Mouse (Mus musculus) ES-CJ7 (cell line): ENCODE measurements at regions not wholly inside any gene's neighbourhood (a gene's known extent, or its start where the extent isn't known, plus 50 kb on each side); places are given as distances from the start of the nearest gene placed in this dataset.

Source experiments
- DNase-seq: peaks from one replicate; pipeline ENCODE4 v3.0.0; 2011; ENCODE audit warnings: low read depth, low spot score

DNA sequence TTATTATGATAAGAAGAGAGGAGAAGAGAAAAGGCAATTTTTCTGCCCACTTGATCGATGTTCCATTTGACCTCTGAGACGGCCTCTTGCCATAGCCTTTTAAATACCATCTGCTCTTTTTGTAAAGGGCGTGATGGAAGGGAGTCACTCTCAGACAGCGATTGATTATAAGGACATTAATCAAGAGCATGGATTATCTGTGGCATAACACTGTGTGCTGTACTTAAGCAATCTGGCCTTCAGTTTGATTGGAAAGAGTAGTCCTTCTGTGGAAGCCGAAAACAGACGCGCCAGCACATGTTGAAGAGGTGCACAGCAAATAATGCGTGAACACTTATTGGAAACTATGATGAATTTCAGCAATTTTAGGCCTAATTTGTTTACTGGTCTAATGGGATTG, 685.4 kb upstream of the Robo1 start:
- DNase-seq: no peak

DNA sequence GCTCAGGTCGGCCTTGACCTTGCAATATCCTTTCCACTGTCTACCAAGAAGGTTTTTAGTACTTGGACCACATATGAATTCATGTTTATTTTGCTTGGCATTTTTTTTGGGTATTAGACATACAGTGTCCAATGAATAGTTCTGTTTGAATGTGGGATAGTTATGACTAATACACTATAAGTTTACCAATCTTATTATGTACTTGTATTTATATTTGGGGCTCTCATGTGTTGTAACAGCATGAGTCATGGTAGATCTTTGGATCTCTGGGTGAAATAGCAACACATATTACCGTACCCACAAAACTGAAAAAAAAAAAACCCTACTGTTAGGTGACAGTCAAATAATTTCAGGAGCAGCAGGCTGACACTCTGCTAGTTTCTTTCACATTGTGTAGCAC, 667.7 kb upstream of the Robo1 start:
- DNase-seq: no peak

DNA sequence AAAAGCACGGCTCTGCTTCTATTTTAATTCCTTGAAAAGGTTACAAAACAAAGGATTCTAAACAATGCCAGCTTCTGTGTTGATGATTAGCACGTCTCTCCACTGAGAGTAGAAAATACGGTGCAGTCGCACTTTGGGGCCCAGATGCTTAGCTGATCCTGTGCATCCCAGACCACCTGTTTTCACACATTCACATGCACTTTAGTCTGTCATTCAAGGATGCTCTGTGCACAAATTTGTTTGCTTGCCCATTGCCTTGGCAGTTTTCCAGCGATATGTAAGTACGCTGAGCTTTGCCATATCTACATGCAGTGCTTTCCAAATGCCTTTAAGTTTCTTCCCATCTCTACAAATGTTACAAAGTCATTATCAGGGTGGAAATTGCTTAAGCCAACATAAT, 664.9 kb upstream of the Robo1 start:
- DNase-seq: no peak

DNA sequence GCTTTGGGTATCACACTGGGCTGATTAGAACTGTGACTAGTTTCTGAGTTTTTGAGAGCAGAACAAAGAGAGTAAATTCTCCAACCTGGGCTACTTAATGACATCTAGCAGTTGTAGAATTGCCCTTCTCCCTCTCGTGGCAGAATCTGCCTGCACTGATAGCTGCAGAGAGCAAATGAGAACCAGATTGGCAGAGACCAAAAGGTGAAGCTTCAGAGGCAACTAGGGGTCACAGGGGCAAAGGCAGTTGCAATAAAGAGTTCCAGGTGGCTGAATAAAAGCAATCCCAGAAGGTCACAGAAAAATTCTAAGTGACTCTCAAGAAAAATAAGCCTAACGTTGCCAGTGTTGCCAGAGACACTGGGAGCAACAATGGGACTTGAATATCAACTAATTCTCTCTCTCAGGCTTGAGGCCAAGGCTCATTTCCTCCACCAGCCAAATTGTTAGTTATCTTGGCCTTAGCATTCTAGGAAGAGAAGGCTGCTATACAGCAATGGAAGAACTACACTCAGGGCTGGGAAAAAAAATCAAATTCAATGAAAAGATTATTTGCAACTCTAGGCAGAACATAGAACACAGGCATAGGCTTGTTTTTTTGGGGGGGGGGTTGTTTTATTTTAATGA, 629.9 kb upstream of the Robo1 start:
- no peak for DNase-seq

DNA sequence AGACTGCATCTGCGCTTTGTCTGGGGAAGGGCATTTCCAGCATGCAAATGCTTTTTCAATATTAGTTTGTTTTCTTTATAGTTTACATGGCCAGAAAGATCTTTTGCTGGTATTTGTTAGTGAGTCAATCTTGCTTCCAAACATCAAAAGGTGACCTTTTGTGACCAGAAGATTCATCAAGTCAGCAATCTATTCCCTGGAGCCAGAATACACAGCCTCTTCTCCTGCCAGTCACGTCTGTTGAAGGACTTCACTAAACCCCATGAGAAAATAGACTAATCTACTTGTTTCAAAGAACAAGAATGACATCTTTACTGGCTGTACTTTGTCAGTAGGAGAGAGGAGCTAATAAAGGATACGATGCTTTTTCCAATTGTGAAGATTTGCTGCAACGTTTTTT, 614.6 kb upstream of the Robo1 start:
- DNase-seq: no peak

DNA sequence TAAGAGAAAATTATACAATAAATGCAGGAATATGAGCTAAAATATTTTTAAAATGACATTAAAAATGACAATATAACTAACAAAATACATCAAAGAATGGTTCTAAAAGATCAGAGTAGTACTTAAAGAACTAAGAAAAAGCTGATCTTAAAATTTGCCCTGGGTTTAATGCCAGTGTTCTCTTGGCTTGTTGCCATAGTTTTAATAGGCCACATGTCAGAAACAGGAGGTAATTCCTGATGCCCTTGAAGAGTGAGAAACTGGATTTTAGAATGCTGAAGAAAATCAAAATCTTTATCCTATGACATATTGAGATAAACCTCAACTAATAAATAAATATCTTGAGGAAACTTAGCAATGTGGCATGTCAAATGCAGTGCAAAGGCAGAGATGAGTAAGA, 602.3 kb upstream of the Robo1 start:
- no peak for DNase-seq

DNA sequence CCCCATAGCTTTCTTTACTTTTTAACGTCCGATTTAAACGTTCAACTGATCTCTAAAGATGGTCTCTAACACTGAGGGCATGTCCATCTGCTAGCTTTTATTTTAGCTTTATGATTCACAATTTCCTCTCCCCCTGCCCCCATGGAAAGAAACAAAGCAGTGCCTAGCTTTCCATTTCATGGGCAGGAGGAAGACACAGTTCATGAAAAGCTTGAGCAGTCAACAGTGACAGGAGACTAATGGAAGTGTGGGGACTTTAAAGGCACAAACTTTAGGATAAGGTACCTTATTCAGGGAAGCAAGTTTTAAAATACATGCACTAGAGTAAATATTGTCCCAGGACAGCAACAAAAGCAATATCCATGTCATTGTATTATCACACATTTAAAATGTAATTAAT, 598.4 kb upstream of the Robo1 start:
- no peak for DNase-seq

DNA sequence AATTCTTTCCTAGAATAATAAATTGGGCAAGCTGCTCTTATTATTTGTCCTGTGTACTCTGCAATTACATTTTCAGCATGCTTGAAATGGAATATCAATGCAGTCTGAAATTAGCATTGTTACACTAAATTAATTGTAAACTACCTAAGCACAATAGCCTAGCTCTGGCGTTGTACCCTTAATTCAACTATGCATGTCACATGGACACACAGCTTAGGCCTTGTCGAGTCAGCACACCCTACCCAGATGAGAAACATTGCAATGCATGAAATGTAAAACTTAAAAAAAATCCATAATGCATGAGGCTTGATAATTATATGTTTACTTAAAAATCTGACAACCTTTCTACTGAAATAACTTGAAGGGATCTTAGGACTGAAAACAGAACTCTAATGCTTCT, 596.2 kb upstream of the Robo1 start:
- no peak for DNase-seq

DNA sequence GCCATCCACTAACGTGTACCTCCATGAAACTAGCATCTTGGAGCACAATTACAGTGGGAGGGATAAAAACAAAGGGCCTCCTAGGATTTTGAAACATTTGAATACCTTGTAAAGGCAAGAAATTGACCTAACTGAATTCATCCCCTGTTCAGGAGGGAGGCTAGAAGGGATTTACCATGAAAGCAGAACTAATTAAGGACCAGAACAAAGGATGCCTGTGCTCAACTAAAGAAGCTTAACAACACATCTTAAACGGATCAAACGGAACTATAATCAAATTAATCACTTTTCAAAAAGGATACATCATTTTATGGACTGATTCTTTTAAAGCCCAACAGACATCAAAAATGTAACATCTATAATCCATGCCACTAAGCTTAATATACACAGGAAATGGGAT, 590.9 kb upstream of the Robo1 start:
- DNase-seq: no peak

DNA sequence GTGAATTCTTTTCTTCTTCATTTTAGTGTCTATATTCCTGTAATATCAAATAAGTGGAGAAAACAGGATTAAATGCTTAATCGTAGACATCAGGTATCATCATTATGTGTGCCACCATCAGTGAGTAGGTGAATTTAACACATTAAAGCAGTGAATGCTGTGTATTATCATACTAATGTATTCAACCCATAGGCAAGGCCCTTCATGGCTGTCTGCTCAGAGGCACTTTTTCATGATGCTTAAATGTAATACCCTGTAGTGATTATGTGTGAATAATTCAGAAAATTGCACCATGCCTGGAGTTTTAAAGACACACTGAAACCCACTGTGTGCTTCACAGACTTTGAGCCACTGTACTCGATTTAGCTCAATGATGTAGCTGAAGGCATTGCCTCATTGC, 583.2 kb upstream of the Robo1 start:
- DNase-seq: no peak

DNA sequence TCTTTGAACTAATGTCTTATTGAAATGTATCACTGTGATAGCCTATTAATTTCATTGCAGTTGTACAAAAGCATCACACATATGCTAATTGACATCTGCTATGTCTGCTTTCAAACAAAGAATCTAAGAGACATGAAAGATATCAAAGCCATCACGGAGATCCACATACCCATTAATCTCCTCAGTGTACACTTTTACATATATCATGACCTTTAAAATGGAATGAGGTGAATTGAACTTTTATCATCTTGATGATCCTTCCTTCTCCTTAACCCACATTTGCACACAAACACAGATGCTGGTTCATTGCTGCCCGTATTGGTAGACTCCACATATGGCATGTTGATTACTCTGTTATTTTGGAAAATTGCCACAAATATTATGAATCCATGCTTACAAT, 570.2 kb upstream of the Robo1 start:
- DNase-seq: no peak

DNA sequence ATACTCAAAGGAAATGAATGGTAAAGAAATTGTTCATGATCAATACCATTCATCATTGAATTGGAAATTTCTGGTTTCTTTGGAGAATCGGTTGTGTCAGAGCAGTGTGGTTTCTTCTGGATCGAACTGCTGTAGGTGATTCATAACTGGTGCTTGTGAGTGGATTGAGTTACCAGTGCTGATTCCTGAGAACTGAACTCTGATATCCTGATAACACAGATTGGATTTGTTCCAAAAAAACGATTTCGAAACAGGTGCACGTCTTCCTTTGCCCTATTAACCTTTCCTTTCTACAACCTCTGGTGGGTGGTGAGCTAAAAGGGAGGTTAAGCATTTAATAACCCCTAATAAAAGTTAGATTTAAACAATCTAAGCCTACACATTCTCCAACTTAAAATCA, 569.0 kb upstream of the Robo1 start:
- no peak for DNase-seq

DNA sequence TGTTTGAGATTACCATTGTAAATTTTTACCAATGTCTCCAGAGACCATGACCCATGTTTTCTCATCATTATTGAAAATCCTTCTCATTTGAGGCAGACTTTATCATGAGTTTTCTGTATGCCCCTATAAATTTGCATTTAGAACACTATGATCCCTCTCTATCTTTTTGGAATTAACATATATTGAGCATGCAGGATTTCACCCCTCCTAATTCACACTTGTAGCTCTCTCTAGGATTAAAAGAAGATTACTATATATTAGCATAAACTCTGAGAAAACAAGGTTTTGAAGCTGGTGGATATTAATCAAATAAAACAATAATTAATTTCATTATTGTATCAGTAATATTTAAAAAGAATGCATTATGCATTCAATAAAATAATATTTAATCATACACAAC, 527.2 kb upstream of the Robo1 start:
- no peak for DNase-seq

DNA sequence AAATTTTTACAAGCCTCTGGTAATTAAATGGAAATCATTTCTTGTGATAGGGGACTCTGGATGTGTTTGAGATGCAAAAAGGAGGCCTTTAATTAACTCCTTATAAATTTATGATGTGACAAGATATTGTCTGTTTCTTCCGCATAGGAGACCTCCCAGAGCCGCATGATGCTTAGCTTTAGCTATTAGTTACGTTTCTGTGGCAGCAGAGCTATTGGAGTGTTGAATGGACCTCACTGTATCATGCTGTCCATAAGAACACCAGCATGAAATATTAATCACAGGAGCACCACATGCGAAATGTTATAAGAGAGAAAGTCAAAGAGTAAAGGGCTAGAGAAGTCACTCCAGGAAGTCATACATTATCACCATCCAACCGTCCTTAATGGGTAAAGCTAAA, 495.3 kb upstream of the Robo1 start:
- no peak for DNase-seq

DNA sequence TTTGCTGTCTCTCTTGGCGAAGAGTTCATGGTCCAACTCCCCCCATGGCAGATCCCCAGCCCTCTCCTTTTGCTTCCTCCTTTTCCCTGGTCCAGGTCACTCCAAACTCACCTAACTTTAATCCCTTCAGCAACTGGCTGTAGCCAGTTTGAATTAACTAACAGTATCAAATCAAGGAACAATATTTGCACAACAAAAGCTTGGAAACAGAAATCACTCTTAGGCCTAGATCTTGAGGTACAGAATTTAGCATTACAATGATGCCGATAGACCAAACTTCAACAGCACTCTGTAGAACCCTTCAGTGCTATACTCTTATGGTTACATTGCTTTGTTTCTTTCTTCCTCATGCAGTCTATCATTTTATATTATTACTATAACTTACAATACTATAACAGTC, 472.8 kb upstream of the Robo1 start:
- DNase-seq: peak; percentile 80

DNA sequence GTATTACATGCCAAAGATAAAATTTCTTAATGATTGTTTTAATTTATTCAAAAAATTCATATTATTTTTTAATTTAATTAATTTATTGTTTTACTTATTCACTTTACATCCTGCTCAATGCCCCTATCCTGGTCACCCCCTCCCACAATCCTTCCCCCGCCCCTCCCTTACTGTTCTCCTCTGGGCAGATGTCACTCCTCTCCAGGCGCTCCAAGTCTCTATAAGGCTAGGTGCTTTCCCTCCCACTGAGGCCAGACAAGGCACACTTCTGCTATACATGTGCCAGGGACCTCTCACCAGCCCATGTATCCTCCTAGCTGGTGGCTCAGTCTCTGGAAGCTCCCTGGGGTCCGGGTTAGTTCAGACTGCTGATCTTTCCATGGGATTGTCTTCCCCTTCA, 458.0 kb upstream of the Robo1 start:
- no peak for DNase-seq

DNA sequence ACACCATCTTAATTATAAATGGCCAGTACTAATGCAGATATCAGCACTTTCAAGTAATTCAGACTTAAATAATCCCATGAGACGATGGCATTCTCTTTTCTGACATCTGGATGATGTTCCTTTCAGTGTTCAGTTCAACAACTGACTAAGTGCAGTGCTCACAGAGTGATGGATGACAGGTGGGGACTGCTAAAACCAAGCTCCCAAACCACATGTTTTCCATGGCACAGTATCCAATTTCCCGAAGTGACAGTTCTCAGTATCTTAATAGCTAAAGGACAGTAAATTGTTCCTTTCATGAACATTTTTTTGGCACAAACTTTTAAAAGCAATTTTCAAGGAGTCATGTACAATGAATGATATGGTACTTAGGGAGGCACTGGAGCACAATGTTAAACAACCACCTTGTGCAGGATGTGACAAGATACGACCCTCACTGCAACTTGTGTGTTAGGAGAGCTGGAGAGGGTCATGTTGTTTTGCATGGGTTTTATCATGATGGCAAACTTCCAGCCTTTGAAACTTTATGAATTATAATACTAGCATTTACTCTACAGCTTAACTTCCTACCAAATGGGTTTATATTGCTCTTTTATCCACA, 456.4 kb upstream of the Robo1 start:
- DNase-seq: no peak

DNA sequence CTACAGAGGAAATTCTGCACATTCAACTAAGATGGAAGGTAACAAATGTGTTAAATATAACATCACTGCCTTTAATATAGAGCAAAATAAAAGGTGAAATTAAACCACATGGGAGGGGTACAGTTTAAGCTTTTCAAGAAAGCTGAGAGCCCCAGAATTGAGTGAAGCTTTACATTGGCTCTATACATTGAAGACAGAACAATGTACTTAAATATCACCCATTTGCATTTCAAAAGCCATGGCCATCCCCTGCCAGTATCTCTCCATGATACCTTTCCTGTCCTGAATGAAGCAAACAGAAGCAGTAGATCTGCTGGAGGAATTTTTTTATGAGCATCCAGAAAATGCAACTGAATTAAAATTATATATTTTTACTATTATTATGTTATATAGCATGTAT, 450.2 kb upstream of the Robo1 start:
- peak; percentile 28 for DNase-seq

DNA sequence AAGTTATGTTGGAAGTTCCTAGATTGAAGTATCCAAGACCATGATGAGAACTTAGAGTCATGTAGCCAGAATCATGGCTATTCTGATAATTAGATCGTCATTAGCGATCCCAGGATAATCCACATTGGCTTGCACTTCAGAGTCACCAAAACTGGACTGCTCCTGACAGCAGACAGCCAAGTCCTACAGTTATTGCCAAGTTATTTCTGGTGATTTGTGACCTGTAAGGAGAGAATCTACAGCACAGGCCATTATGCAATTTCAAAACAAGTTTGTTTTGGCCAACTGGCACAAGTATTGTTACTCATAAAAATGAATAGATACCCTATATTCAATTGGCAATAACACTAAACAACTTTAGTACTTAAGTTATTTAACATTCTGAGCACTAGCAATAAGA, 447.9 kb upstream of the Robo1 start:
- no peak for DNase-seq

DNA sequence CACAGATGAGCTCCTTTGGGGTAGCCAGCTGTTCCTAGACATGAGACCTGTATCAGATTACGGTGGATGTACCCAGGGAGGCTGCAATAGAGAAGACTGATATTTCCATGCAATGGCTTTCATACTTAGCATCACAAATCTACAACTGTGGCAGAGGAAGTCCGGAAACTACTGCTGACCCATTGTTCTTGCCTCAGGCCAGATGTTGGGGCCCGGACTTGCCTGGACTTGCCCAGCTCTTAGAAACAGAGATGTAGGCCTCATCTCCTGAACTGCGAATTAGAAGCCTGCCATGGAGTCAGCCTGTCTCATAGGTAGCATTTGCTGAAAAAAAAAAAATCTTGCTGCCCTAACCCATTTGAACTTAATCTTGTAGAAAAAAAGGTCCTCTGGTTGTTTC, 422.4 kb upstream of the Robo1 start:
- peak; percentile 40 for DNase-seq

DNA sequence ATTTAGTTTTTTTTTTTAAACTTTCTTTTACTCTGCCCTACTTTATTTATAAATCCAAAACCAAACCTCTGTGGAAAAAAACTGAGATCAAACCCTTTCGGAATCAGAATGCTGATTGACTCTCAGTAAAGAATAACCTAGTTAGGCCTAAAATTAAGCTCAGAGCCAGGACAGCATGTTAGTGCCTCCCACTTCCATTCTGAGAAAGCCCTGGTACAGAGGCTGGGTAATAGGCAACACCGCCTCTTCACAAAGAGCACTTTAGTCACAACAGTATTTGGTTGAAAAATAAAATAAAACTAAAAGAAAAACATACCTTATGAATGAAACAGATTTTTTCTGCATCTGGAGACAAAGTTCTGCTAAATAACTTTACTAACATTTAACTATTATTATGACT, 418.4 kb upstream of the Robo1 start:
- DNase-seq: no peak

DNA sequence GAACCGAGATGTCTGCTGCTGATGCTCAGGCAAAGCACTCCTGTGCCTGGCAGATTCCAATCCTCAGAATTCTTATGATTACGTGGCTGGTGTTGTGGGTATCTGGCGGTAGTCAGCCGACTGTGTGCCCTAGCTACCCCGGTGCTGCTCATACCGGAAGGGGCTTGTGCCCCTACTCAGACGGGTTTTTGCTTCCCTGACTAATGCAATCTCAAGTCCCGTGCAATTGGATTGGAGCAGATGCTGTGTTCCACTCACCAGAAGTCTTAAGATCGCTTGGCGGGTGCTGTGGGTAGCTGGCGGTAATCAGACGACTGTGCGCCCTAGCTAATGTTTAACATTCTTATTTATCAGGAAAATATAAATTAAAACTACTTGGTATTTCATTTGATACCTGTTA, 385.0 kb upstream of the Robo1 start:
- peak; percentile 71 for DNase-seq

DNA sequence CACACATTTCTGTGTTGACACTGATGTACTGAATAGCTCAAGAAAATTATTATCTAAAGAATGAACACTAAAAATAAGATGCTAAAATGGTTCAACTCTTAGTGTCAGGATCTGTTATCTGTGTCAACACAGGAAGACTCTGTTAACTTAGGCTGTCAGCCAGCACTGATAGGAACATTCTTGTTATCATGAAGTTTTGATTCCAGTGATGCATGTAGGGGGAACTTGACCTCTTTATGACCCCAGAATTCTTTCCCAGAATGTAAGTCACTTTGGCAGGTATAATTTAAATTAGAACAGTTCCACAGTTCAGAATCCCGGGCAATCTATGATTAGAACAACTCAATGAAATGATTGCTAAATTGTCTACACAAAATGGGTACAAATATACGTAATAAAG, 363.9 kb upstream of the Robo1 start:
- DNase-seq: no peak

DNA sequence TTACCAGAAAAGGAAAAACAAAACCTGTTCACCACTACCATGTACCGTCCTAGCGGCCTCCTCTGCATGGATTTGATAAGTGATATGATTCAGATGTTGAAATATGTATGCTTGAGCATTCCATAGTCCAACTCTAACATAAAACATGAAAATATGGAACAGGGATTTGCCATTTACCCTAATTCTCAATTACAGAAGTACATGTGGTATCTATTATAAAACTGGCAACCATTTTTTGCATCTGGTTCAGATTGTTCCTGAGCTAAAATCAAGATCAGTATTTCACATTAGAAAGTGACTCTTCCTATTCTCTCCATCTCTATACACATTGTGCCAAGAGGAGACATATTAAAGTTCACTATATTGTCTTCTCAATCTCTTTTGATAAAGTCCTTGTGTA, 363.3 kb upstream of the Robo1 start:
- DNase-seq: no peak
